Mouse (Mus musculus): ENCODE data around the gene Zswim1.
"Not testable (repeated sequence)": the region's sequence is repeated elsewhere in the genome, so short reads cannot be mapped to it uniquely, and the experiment has no call there.

Gene Zswim1

DNA sequence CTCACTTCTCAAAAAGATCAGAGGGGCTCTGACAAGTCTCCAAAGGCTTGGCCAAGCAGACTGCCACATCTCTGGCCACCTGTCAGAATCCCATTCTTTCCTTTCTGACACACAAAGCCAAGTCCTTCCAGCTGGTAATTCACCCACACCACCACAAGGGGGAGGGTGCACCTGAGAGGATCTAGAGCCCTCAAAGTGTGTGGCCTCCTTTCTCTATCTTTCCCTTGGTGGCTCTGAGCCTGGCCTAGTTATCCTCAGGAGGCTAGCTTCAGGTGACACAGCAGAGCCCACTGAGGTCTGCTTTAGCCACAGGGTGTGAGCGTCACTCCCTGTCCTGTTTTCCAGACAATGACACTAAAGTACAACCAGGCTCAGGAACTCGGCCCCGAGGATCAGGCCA is 29.2 kb upstream of the Zswim1 start:
- DNase-seq (ENCODE audit: low read depth), result no peak

DNA sequence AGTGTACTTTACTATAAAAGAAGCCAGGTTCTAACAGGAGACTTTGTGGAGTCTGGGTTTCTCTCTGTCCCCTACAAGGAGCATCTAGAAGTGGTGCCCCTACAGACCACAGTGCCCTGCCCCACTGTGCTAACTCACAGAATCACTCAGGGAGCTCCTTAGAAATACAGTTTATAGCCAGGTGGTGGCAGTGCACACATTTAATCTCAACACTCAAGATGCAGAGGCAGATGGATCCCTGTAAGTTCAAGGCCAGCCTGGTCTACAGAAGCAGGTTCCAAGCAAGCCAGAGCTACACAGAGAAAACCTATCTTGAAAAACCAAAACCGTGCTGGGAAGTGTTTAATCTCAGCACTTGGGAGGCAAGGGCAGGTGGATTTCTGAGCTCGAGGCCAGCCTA is 28.7 kb upstream of the Zswim1 start:
- DNase-seq (ENCODE audit: low read depth), result no peak

DNA sequence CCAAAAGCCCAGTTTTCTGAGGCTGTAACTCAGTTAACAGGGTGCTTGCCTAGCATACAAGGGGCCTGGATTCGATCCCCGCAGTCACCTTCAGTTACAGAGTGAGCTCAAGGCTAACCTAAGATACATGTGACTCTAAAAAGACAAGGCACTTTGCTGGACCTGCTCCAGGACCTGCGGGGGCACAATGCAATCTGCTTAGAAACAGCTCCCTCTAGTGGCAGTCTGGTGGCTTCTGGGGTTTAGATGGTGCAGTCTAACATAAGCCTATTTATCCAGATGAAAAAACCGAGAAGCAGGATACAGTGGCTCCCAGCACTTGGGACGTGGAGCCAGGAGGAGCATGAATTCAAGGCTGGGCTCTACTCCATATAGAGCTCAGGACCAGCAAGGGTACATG is 28.2 kb upstream of the Zswim1 start:
- peak; percentile 70 for DNase-seq (ENCODE audit: low read depth)

DNA sequence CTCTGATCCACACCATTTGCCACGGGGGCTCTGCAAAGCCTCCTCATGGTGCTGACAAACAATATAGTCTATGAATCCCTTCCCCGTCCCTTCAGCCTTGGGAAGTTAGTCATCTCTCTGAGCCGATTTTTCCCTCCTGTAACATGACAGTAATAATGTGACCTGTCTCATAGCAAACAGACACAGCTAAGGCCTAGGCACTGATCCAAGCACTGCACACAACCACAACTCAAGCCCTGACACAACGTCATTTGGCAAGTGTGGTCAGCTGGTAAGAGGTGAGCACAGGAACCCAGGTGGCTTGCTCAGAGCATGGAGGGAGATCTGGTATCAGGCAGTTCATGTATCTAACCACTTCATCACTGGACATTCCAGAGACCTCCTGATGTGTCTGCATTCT is 26.6 kb upstream of the Zswim1 start:
- no peak for DNase-seq (ENCODE audit: low read depth)

DNA sequence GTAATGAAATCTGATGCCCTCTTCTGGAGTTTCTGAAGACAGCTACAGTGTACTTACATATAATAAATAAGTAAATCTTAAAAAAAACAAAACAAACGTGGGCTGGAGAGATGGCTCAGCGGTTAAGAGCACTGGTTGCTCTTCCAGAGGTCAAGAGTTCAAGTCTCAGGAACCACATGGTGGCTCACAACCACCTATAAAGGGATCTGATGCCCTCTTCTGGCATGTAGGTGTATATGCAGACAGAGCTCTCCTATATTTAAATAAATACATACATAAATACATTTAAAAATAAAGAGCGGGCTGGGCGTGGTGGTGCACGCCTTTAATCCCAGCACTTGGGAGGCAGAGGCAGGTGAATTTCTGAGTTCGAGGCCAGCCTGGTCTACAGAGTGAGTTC is 23.9 kb upstream of the Zswim1 start:
- DNase-seq (ENCODE audit: low read depth), result not testable (repeated sequence)

DNA sequence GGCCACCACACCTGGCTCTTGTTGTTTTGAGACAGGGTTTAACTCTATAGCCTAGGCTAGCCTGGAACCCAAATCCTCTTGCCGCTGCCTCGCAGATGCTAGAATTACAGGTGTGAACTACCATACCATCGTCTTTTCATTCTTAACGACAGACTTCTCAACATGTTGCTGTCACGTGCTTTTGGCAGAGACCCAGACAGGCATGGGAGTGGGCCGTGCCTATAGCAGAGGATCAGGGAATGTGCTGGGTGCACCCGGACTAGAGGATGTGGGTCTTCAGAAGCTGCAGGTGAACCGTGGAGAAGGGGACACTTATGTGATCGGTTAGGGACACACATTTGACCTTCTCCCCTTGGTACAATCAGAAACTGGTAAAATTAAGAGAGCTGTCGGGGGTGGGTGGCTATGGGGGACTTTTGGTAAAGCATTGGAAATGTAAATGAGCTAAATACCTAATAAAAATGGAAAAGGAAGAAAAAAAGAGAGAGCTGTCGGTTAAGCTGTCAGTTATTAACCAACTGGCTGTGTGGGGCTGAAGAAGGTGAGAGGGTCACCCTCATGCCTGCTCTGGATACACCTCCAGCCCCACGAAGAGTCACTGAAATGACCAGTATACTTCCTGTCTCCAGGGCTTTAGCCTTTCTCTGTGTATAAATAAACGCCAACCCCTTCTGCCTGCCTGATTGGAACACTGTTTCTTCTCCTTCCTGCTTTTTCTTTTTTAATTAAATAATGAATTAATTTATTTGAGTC is 22.1 kb upstream of the Zswim1 start:
- no peak for DNase-seq (ENCODE audit: low read depth)

DNA sequence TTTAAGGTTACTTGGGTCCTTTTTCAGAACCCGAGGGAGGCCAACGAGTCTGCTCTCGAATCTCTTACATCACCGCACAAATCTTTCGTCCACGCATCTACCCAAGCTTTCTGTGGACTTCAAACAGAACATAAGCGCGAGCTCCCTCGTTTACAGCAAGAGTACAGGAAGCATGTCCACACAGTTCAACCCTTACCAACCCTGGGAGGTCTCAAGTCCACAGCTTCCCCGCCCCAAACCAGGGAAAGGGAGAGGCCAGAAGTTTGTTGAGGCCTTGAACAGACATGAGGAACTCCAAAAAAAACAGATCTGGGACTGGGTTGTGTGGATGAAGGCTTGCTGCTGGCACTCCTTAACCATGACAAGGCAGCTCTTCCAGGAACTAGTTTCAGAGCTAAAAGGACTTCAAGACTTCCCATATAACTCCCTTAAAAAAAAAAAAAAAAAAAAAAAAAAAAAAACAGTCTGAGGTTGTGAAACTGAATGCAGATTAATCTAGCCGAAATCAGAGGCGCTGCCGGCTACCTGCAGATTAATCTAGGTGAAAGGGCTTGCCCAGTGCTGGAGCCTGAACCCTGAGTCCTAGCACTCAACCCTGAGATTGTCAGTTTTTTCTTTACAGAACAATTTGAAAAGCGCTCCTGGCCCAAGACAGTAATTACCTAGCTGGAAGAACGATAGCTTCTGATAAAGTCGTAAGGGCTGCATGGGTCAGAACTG is 19.1 kb upstream of the Zswim1 start:
- DNase-seq (ENCODE audit: low read depth), result no peak

DNA sequence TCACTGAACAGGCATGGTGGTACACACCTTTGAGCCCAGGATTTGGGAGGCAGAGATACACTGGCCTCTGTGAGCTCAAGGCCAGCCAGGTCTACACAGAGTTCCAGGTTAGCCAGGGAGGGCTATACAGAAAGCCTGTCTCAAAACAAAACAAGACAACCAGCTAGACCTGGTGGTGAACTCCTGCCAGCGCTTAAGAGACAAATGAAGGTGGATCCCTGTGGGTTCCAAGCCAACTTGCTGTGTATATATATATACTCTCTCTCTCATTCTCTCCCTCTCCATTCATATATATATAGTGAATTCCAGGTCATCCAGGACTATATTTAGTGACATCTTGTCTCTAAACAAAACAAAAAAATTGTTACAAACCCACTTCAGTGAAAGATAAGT is 18.6 kb upstream of the Zswim1 start:
- no peak for DNase-seq (ENCODE audit: low read depth)

DNA sequence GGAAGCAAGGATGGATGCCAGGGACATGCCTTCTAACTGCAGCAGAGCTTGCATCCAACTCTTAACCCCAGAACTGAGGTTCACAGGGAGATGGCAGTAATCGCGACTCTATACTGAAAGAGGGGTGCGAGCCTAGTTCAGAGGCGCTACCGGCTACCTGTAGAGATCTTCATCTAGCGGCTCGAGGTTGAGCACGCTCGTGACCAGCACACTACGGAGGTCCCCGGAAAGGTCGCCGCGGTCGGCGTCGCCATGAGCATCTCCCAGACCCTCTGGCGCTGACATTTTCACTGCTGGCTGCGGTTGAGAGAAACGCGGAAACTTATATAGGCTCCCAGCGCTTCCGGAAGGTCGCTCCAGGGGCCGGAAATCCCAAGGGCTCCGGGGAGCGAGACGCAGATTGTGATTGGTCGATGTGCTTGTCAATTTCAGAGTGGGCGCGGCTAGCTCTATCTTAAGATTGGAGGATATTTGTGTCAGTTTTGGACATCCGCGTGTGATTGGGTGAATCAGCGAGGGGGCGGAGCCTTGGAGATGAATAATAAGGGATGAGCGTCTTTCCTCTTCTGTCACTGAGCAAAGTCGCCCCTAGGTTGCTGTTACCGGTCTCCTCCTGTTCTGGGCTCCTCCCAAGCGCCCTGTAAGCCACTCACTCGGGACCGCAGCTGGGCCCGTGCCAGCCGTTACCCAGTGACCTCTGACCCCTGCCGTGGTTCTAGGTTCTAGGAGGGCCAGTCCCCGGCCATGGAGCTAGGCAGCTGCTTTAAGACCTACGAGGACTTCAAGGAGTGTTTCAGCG is 17.8 kb upstream of the Zswim1 start, which contains the start of the genes Acot8 and Zswim3:
Gene Acot8 (minus strand): TSS at position 350 of the 799 bp plus-strand sequence.
Gene Zswim3 (plus strand): TSS at position 566 of the 799 bp plus-strand sequence.
- DNase-seq (ENCODE audit: low read depth), result peak; percentile 91

DNA sequence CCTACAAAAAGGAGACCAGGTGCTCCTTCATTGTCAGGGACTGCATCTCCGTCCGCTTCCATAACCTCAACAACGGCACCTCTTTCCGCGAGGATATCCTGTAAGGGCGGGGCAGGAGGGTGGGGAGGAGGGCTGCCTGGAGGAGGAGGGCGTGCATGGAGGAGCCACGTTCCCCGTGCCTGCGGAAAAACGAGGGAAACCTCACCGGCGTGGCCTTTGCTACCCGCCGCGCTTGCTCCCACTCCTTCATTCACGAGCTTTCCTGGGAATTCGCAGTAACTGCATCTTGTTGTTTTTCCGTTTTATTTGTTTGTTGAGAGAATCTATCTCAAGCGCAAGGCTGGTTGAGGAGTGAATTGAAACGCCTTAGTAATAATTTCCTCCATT is 17.2 kb upstream of the Zswim1 start:
- DNase-seq (ENCODE audit: low read depth), result no peak

DNA sequence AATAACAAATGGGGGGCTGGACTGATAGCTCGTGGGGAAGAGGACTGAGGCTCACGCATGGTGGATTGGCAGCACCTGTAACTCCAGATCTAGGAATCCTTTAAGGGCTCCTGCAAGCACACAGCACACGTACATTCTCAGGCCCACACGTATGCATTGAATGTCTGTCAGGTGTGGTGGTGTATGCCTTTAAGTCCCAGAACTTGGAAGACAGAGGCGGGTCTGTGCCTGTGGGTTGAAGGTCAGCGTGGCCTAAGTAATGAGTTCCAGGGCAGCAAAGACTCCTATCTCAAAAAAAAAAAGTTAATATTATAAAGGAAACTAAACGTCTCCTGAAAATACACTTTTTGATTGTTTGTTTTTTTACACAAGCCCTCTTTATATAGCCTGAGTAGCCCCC is 15.9 kb upstream of the Zswim1 start:
- no peak for DNase-seq (ENCODE audit: low read depth)

DNA sequence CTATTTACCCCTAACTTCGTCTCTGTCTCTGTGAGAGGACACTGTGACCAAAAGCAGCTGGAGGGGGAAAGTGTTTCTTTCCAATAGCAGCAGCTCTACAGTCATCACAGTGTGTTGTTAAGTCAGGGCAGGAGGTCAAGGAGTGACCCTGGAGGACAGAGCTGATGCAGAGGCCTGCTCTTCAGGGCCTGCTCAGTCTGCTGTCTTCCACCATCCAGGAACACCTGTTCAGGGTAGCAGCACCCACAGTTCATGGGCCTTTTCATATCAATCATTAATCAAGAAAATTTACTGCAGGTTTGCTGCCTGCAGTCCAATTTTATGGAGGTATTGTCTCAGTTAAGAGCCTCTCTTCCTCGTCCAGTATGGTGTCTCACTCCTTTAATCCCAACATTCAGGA is 8.9 kb upstream of the Zswim1 start:
- no peak for DNase-seq (ENCODE audit: low read depth)

DNA sequence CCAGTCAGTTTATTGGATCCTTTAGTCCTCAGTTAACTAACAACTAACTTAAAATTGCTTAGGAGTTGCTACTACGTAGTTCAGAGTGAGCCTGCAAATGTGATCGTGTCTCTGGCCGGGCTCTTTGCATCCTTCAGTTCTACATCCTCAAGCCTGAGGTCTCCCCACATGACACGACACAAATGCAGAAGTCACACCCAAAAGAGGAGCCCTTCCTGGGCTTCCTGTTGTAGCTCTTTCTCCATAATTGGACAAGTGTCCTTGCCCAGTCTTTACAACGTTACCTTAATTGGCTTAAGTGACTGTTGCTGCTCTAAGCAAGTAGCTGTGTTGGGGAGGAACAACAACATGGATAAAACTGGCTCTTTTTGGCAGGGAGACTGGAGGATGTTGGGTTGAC is 7.1 kb upstream of the Zswim1 start:
- no peak for DNase-seq (ENCODE audit: low read depth)

DNA sequence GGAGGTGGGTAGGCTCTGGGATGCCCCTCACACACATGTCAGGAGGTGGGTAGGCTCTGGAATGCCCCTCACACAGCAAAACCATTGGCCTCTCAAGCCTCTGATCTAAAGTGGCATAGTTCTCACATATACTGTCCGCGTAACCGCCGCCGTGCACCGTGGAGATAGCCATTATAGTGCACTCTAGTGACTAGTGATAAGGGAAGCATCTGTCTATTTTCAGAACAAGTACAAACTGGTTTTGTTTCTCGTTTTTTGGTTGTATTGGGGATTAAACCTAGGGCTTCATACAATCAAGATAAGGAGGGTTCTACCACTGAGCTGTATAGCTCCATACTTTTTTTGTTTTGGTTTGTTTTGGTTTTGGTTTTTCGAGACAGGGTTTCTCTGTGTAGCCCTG is 6.7 kb upstream of the Zswim1 start:
- DNase-seq (ENCODE audit: low read depth), result no peak

DNA sequence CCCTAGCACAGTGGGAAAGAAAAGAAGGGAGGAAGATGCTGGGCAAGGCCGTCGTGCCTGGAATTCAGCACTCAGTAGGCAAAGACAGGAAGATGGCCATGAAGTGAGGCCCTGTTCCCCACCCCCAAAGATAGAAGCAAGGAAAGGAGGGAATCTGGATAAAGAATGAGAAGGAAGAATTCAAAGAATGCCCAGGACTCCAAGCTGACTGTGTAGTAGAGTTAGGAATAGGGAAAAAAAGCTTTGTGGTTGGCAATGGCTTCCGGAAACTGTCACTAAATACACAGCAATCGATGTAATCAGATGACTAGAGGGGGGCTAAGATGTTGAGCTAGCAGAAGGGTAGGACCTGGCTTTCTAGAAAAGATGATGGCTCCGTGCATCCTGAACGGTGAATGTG is 5.3 kb upstream of the Zswim1 start:
- no peak for DNase-seq (ENCODE audit: low read depth)

DNA sequence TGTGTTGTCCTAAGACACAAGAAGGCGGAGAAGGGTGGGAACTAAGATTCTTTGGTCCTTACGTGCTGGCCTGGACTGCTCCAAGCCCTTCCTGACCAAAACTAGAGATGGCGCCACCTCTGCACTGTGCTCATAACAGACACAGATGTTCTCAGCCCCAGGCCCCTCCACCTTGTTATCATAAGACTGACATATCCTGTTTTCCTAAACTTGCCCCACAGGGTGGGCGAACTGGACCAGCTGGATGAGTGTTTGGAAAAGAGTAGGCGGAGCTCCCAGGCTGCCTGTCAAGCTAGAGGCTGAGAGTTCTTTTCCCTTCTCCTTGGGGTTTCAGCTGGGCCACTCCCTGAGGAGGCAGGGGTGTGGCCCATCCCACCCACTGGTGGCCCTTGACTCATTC is 4.8 kb upstream of the Zswim1 start:
- DNase-seq (ENCODE audit: low read depth), result no peak

DNA sequence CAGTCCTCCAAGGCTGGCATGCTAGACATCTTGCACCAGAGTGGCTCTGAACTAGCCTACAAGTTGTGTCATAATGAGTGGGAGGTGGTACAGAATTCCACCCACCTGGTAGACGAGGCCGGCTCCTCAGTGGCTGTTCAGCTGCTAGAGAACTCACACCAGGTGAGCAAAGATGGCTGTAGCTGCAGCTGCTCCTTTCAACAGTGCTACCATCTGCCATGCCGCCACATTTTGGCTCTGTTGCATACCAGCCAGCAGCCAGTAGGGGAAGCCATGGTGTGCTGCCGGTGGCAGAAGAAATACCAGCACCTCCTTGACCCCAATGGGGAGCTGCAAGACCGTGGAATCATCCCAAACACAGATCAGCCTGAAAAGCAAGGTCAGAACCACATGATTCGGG is 1.4 kb upstream of the Zswim1 start:
- DNase-seq (ENCODE audit: low read depth), result no peak

DNA sequence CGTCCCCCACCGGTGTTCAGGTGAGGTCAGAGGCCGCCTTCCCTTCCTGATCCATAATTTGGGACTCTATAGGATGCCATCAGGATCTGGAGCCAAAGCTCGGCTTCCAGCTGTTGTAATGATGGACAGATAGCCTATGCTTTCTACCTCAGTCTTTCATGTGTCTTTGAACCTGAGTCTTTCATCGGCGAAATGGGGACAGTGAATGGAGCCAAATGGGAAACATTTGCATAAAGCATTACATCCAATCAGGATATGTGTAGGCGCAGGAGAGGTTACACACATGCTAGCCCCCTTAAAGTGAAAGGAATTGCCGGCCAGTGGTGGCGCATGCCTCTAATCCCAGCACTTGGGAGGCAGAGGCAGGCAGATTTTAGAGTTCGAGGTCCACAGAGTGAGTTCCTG is 697 bp downstream of the Zswim1 start:
- DNase-seq (ENCODE audit: low read depth), result no peak

DNA sequence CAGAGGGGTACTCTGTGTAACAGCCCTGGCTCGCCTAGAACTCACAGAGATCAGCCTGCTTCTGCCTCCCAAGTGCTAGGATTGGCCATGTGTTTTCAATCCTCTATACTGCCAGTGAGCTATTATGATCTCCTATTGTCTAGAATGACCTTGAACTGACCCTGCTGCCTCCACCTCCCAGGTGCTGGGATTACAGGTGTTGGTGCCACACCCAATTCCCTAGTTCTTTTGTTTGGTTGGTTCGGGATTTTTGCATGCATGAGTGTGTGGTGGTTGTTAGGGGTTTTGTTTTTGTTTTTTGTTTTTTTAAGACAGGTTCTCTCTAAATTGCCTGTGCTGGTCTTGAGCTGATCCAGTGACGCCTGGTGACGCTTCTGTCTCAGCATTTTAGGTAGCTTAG is 1.5 kb downstream of the Zswim1 start:
- DNase-seq (ENCODE audit: low read depth), result no peak

DNA sequence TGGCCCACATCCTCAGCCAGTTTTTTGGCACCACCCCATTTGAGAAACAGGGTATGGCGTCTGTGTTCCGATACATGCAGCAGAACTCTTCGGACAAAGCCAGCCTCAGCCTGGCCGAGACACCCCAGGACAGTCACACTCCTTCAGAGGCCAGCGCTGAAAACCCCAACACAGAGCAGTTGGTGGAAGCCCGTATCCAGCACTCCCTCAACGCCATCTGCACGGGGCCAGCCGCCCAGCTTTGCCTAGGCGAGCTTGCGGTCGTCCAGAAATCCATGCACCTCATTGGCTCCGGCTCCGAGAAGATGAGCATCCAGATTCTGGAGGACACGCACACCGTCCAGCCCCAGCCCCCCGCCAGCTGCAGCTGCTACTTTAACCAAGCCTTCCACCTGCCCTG is 3.0 kb downstream of the Zswim1 start:
- no peak for DNase-seq (ENCODE audit: low read depth)

DNA sequence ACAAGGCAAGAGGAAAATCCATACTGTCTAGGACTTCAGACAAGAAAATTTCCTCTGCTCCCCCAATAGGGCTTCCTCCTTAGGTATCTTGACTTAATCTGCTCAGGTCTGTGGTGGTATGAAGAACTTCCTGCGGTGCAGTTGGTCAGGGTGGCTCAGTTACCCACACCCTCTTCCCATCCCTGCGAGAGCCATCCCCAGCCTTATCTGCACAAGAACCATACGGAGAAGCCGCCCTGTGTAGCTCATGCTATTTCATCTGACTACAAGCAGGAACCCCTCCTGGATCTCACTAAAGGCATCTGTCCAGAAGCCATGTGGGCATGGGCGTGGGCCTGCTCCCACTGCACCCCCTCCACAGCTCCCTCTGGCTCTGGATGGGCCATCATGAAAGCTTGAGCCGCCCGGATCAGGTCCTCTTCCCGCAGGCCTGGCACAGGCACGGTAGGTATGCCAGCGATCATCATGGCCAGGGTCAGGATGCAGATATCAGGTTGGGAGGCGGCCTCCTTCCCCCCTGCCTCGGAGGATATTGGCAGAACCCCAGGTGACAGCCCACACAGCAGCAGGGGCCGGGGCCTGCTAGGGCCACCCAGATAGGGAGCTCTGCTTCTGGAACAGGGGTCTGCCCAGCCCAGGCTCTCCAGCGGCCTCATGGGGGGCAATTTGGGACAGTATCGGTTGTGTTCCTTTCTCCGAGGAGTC is 4.8 kb downstream of the Zswim1 start:
- DNase-seq (ENCODE audit: low read depth), result no peak

DNA sequence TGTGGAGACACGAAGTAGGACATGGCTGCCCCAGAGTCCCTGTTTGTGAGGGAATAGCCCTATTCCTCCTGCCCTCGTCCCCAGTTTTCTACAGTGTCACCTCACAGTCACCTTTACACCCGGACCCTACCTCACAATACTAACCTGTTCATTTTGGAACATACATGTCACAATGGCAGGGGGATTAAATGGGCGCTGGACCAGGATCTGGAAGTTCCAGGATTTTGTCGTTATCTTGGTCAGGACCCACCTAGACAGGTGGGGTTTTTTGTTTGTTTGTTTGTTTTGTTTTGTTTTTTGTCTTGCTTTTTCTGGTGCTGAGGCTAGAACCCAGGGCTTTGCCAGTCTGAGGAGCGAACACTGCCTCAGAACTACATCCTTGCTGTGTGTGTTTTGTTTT is 6.0 kb downstream of the Zswim1 start, which contains the start of gene Spata25:
Gene Spata25 (minus strand): TSS at position 101 of the 400 bp plus-strand sequence.
- no peak for DNase-seq (ENCODE audit: low read depth)
